Mouse (Mus musculus) forebrain, embryonic 13.5 days (tissue): ENCODE data around the gene Nr0b2. TPM values are rescaled to one million over a fixed set of nuclear protein-coding genes. Genes with fewer than 3 reads are reported as not detected.

Source experiments
- ATAC-seq: fragments of 200-750 bp; cut with Nextera tagmentation; 2 replicates; pipeline ENCODE4 v1.8.0; 2017
- H3K27ac ChIP-seq: fragments of 300-500 bp; sonication (generic); 2 replicates; pipeline ENCODE4 v1.5.1; 2015; ENCODE audit warnings: inconsistent platforms, mild to moderate bottlenecking, moderate library complexity
- H3K27me3 ChIP-seq: fragments of 300-500 bp; sonication (generic); 2 replicates; pipeline ENCODE4 v1.6.1; 2015; ENCODE audit warnings: mild to moderate bottlenecking, inconsistent platforms
- H3K36me3 ChIP-seq: fragments of 300-500 bp; sonication (generic); 2 replicates; pipeline ENCODE4 v1.6.1; 2015; ENCODE audit warnings: mild to moderate bottlenecking, inconsistent platforms; ENCODE audit not compliant: poor library complexity, severe bottlenecking
- H3K4me1 ChIP-seq: fragments of 300-500 bp; sonication (generic); 2 replicates; pipeline ENCODE4 v1.6.1; 2015; ENCODE audit warnings: inconsistent platforms
- H3K4me2 ChIP-seq: fragments of 300-500 bp; sonication (generic); 2 replicates; pipeline ENCODE4 v1.6.1; 2015; ENCODE audit warnings: inconsistent platforms, mild to moderate bottlenecking, moderate library complexity
- H3K4me3 ChIP-seq: fragments of 300-500 bp; sonication (generic); 2 replicates; pipeline ENCODE4 v1.5.1; 2015; ENCODE audit warnings: mild to moderate bottlenecking, inconsistent platforms
- H3K9ac ChIP-seq: fragments of 300-500 bp; sonication (generic); 2 replicates; pipeline ENCODE4 v1.6.1; 2015; ENCODE audit warnings: mild to moderate bottlenecking, inconsistent platforms
- H3K9me3 ChIP-seq: fragments of 300-500 bp; sonication (generic); replicated peaks from 2 replicates; pipeline ENCODE4 v1.6.1; 2016; ENCODE audit warnings: inconsistent platforms
- WGBS: fragments of 180-500 bp; shearing (Covaris S2); methylation state at CpG from one replicate; pipeline ENCODE4 v1.1.7; 2015; 5-methylcytosine and 5-hydroxymethylcytosine counted together
- polyA plus RNA-seq: library from polyadenylated mRNA; unstranded; fragments of >200 nt; fragmentation: Nextera tagmentation; extraction: Ambion mirVana; gene quantifications from 2 replicates; pipeline ENCODE4 v1.2.1, GENCODE M21; 2015

Nr0b2 gene
- polyA plus RNA-seq, 1 experiment from 2014 or later = not detected

DNA sequence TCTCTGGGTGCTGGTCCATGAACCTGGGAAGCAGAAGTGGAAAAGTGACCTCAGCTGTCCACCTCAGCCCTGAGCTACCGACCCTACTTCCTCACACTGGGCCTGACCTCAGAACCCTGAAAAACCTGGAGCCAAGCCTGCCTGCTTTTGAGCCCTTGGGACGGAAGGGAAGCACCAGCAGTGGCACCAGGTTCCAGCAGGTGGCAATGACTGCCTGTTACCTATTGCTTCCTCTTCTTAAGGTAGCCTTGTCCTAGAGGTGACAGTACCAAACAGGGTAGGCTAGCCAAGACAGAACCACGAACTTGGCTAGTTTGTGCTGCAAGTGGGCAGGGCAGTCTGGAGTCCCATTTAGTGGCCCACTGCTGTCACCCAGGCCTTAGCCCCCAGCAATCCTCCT lies 20.4 kb upstream of the Nr0b2 start:
- Histone ChIP-seq H3K27ac (no peak overlapping the region), H3K4me3 (no peak overlapping the region), H3K27me3 (no peaks in the 10 kb centered on the region), H3K4me2 (no peak overlapping the region), H3K4me1 (no peaks in the 10 kb centered on the region), H3K9me3 (no peaks in the 10 kb centered on the region), H3K9ac (no peak overlapping the region), H3K36me3 (peaks cover 97% of the 10 kb centered on the region)
- 90% methylated on average over 3 of the region's 3 CpGs for WGBS
- ATAC-seq = no peak

GRCm38 (mm10) chr4:133536081-133536480 lies 17.1 kb upstream of the Nr0b2 start:
- Histone ChIP-seq H3K4me2 (no peak overlapping the region), H3K4me3 (no peak overlapping the region), H3K27ac (no peak overlapping the region), H3K27me3 (no peaks in the 10 kb centered on the region), H3K36me3 (peaks cover 99% of the 10 kb centered on the region), H3K9ac (no peak overlapping the region), H3K4me1 (no peaks in the 10 kb centered on the region), H3K9me3 (no peaks in the 10 kb centered on the region)
- WGBS = 87% methylated on average over 3 of the region's 3 CpGs
- no peak for ATAC-seq

DNA sequence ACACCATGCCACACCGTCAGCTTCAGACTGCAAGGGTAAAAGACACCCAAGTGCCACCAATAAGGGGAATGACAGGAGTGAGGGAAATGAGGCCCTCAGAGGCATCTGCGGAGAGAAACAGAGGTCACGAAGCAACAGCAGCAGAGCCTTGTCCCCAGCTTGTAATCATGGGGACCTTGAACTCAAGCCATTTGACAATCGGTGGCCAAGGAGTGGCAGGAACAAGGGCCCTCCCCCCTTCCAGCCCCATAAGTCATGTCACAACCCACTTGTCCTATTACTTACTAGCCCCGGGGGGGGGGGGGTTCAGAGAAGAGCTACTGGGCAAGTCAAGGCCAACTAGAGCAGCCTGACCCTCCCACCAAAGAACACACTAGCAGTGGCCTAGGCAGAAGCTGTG lies 16.5 kb upstream of the Nr0b2 start:
- no peak overlapping the region for H3K9ac ChIP-seq
- ATAC-seq = no peak
- H3K9me3 ChIP-seq = no peaks in the 10 kb centered on the region
- no peaks in the 10 kb centered on the region for H3K4me1 ChIP-seq
- H3K27me3 ChIP-seq = no peaks in the 10 kb centered on the region
- H3K4me2 ChIP-seq = no peak overlapping the region
- H3K36me3 ChIP-seq = peaks cover 98% of the 10 kb centered on the region
- whole genome bisulfite sequencing = 95% methylated on average over 5 of the region's 5 CpGs
- no peak overlapping the region for H3K27ac ChIP-seq
- no peak overlapping the region for H3K4me3 ChIP-seq

DNA sequence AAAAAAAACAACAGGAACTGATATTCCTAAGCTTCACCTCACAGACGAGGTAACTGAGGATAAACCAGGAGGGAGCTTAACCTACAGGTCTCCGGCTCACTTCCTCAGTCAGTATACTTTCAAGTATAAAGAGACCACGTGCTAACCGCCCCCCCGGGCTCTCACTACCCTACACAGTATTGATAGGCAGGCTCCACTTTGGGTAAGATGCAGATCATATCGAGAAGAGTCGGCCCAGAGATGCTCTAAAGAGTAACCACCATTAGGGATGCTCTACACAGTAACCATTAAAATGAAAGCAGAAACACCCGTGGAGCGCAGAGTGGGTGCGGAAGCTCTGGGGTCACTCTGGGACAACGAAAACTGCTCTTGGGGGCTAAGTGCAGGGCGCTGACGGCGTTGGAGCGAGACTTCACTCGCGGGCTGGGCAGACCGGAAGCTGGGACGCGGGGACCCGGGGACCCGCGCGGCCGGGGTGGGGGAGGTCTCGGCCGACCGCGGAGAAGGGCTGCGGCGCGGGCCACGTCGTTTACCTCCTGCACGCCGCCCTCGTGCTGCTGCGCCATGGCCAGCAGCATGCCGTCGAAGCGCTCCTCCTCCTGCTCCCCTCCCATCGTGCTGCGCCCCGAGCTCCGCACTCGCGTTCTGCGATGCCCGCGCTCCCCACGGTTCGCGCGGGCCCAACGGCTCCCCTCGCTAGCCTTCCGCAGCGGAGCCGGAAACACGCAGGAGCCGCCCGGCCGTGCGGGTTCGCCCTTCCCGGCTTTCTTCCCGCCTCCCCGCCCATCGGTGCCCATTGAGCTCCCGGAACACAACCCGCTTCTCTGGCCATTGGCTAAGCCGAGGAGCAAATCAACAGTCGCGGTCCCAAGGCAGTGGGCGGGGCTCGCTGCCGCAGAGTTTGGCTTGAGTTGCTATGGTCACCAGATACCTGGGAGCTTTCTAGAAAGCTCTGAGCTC lies 7.6 kb upstream of the Nr0b2 start, which contains the start of gene Nudc:
Gene Nudc, minus strand, starts transcription at position 725 of the 960 bp plus-strand sequence.
- H3K27ac ChIP-seq = peak within 1 kb of the TSS; percentile 59
- under 1% methylated on average over 65 of the region's 77 CpGs for WGBS
- peak; percentile 99 for ATAC-seq
- peak within 1 kb of the TSS; percentile 82 for H3K4me3 ChIP-seq
- H3K9ac ChIP-seq = peak within 1 kb of the TSS; percentile 89
- H3K27me3 ChIP-seq = no peaks in the 10 kb centered on the region
- H3K4me2 ChIP-seq = peak within 1 kb of the TSS; percentile 81
- peaks cover 18% of the 10 kb centered on the region for H3K4me1 ChIP-seq
- H3K9me3 ChIP-seq = no peaks in the 10 kb centered on the region
- H3K36me3 ChIP-seq = peaks cover 32% of the 10 kb centered on the region

GRCm38 (mm10) chr4:133552029-133552428 lies 1.1 kb upstream of the Nr0b2 start:
- no peak overlapping the region for H3K4me3 ChIP-seq

GRCm38 (mm10) chr4:133553448-133554330 lies 513 bp downstream of the Nr0b2 start:
- peaks cover 12% of the 10 kb centered on the region; the same call in 1 of the 2 replicates for H3K27me3 ChIP-seq
- no peaks in the 10 kb centered on the region for H3K36me3 ChIP-seq
- ATAC-seq = no peak
- no peaks in the 10 kb centered on the region for H3K4me1 ChIP-seq
- no peak overlapping the region for H3K9ac ChIP-seq
- no peak overlapping the region for H3K4me2 ChIP-seq
- no peak overlapping the region for H3K4me3 ChIP-seq
- H3K9me3 ChIP-seq = no peaks in the 10 kb centered on the region
- WGBS = 75% methylated on average over 19 of the region's 19 CpGs
- H3K27ac ChIP-seq = no peak overlapping the region

More at GRCm38 (mm10) chr4:133552029-133552428, 1.1 kb upstream of the Nr0b2 start:
- H3K9ac ChIP-seq = no peak overlapping the region
- H3K27ac ChIP-seq = no peak overlapping the region
- peaks cover 12% of the 10 kb centered on the region; the same call in 1 of the 2 replicates for H3K27me3 ChIP-seq
- H3K4me1 ChIP-seq = no peaks in the 10 kb centered on the region
- WGBS = 68% methylated on average over 1 of the region's 1 CpGs
- H3K36me3 ChIP-seq = no peaks in the 10 kb centered on the region
- no peaks in the 10 kb centered on the region for H3K9me3 ChIP-seq
- H3K4me2 ChIP-seq = no peak overlapping the region
- no peak for ATAC-seq

- ATAC-seq = no peak
- 43% methylated on average over 10 of the region's 10 CpGs for whole genome bisulfite sequencing
These were observed 4.0 kb downstream of the Nr0b2 start for GRCm38 (mm10) chr4:133557041-133557717.

GRCm38 (mm10) chr4:133559846-133560245 lies 6.7 kb downstream of the Nr0b2 start:
- Histone ChIP-seq H3K4me2 (no peak overlapping the region), H3K27me3 (0 out of 2 replicates have a peak, but pooled peaks cover 4% of the 10 kb centered on the region), H3K4me3 (no peak overlapping the region), H3K36me3 (no peaks in the 10 kb centered on the region), H3K9me3 (no peaks in the 10 kb centered on the region; the same call in 1 of the 2 replicates), H3K27ac (no peak overlapping the region), H3K4me1 (no peaks in the 10 kb centered on the region), H3K9ac (no peak overlapping the region)
- ATAC-seq = no peak
- WGBS = 75% methylated on average over 4 of the region's 4 CpGs

More at GRCm38 (mm10) chr4:133557041-133557717, 4.0 kb downstream of the Nr0b2 start:
- H3K9me3 ChIP-seq = no peaks in the 10 kb centered on the region
- no peak overlapping the region for H3K4me3 ChIP-seq
- 0 out of 2 replicates have a peak, but pooled peaks cover 4% of the 10 kb centered on the region for H3K27me3 ChIP-seq
- H3K4me1 ChIP-seq = no peaks in the 10 kb centered on the region
- H3K27ac ChIP-seq = no peak overlapping the region
- H3K4me2 ChIP-seq = no peak overlapping the region
- H3K36me3 ChIP-seq = no peaks in the 10 kb centered on the region
- H3K9ac ChIP-seq = no peak overlapping the region

GRCm38 (mm10) chr4:133561622-133562021 lies 8.4 kb downstream of the Nr0b2 start:
- H3K4me1 ChIP-seq = no peaks in the 10 kb centered on the region
- H3K27me3 ChIP-seq = no peaks in the 10 kb centered on the region
- no peak overlapping the region for H3K4me3 ChIP-seq
- no peak overlapping the region for H3K4me2 ChIP-seq
- no peak overlapping the region for H3K27ac ChIP-seq
- 70% methylated on average over 4 of the region's 4 CpGs for WGBS
- no peaks in the 10 kb centered on the region; the same call in 1 of the 2 replicates for H3K9me3 ChIP-seq
- no peak overlapping the region for H3K9ac ChIP-seq
- ATAC-seq = no peak
- H3K36me3 ChIP-seq = no peaks in the 10 kb centered on the region

DNA sequence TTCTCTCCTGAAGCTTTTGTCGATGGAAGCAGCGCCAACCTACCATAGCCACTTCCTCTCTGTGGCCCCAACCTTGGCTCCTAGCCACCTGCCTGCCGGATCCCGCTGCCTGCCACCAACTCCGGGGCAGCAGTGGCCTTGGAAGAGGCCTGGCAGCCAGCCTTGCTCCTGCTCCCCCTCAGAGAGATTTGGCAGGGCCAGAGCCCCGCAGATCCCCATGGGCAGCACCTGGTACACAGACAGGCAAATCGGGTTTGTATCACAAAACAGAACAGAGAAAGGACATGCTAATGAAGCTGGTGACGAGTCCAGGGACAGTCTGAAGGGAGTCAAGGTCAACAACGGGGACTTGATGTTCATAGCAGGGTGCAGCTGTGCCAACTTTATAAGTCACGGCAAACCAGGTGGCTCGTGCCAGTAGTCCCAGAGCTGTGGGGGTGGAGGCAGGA lies 10.0 kb downstream of the Nr0b2 start:
- Histone ChIP-seq H3K27me3 (no peaks in the 10 kb centered on the region), H3K27ac (no peak overlapping the region), H3K4me3 (no peak overlapping the region), H3K9ac (no peak overlapping the region), H3K4me1 (no peaks in the 10 kb centered on the region), H3K36me3 (no peaks in the 10 kb centered on the region), H3K4me2 (no peak overlapping the region), H3K9me3 (no peaks in the 10 kb centered on the region; the same call in 1 of the 2 replicates)
- 69% methylated on average over 11 of the region's 11 CpGs for WGBS
- ATAC-seq = no peak

DNA sequence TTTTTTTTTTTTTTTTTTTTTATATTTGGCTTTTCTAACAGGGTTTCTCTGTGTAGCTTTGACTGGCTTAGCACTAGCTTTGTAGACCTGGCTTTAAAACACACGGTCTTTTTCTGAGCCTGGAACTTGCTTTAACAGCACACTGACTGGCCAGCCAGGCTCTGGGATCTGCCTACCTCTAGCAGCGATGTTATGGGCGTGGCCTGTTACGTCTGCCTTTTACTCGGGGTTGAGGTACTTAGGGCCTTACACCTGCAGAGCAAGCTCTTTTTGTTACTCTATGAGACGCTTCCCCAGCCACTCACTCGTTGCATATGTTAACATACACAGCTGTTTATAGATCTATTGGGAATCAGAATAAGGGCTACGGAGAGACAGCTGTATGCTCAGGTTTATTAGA lies 14.1 kb downstream of the Nr0b2 start:
- no peak for ATAC-seq
- Histone ChIP-seq H3K4me1 (no peaks in the 10 kb centered on the region), H3K4me3 (no peak overlapping the region), H3K27me3 (0 out of 2 replicates have a peak, but pooled peaks cover 4% of the 10 kb centered on the region), H3K9ac (no peak overlapping the region), H3K9me3 (no peaks in the 10 kb centered on the region; the same call in 1 of the 2 replicates), H3K4me2 (no peak overlapping the region), H3K27ac (no peak overlapping the region), H3K36me3 (no peaks in the 10 kb centered on the region)
- WGBS = 31% methylated on average over 8 of the region's 8 CpGs
